Mouse (Mus musculus): Measurements from ENCODE around the gene Srsx. TPM values are rescaled to one million over a fixed set of nuclear protein-coding genes. Genes with fewer than 3 reads are reported as not detected.
"Not testable (repeated sequence)": the region's sequence is repeated elsewhere in the genome, so short reads cannot be mapped to it uniquely, and the experiment has no call there.

Gene Srsx
- not detected in 2 replicates for total RNA-seq (2015)
- not detected in 2 replicates for total RNA-seq (2017)

DNA sequence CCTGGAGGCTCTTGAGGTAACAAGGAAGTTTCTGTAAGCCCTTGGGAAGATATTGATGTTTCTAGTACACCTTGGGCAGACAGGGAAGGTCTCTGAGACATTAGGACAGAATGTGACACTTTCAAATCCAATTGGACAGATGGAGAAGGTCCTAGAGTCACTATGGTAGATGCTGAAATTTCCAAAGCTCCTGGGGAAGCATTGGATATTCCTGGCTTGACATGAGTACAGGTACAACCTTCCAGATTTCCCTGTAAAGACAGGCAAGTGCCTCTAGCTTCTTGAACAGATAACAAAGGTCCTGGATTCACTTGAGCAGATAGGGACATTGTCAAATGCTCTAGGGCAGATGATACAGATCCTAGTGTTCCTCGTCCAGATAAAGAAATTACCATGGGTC lies at the start of gene Srsx:
Gene Srsx, minus strand, starts transcription at position 101 of the 400 bp plus-strand sequence.
- ATAC-seq (replicated peaks; ENCODE audit: poor library complexity): not testable (repeated sequence)

DNA sequence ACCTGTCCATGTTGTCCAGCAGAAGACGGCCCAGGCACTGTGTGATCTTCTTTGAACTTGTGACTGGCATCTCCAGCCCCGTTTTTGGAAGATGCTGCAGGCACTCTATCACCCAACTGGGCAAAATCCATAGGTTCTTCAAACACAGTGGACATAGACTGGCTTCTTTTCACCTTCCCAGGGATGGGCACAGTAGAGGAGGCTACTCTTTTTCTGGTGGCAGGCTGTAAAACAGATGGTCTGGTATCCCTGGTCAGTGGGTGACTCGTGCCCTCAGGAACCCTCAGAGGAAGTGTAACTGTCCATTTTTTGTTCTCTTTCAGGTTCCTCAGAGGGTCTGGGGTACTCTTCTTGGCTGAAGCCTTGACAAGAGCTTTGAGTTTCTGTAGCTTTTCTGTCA lies 24.5 kb upstream of the Srsx start, which contains the start of gene Gm17577:
Gene Gm17577, minus strand, starts transcription at position 101 of the 400 bp plus-strand sequence.
- not testable (repeated sequence) for ATAC-seq (replicated peaks; ENCODE audit: poor library complexity)

Other genes with a start within 250 kb of the Srsx start
- gene Gm17521, start 192.8 kb downstream of the Srsx start, total RNA-seq (2015): not detected in 2 replicates
- gene Gm17521, start 192.8 kb downstream of the Srsx start, total RNA-seq (2017): not detected in 2 replicates
- 4.4 and 10.9 TPM in 2 replicates for gene Cldn34c1, start 119.0 kb downstream of the Srsx start, total RNA-seq (2015)
- 3.0 and 4.8 TPM in 2 replicates for gene Cldn34c1, start 119.0 kb downstream of the Srsx start, total RNA-seq (2017)
- gene Gm17577, start 24.4 kb upstream of the Srsx start, total RNA-seq (2015): not detected in 2 replicates
- not detected in 2 replicates for gene Gm17577, start 24.4 kb upstream of the Srsx start, total RNA-seq (2017)

Data from megakaryocyte progenitor cell, adult 5-6 weeks (primary cell).